ENCODE assay signal across 9 mouse cellular contexts in genomic region chr1:134345075-134345474, GRCm38 (mm10). TPM values are rescaled to one million over a fixed set of nuclear protein-coding genes. Genes with fewer than 3 reads are reported as not detected.
DNase-seq lines count a peak whose midpoint lies in the region; ATAC-seq and TF ChIP-seq lines count a peak whose summit lies in the region.
"Had no signal": no experiment of that assay in that cellular context is flagged by ENCODE, and none has a peak within 500 bp of the region (broad histone marks: within the 10 kb centered on the region; RNA-seq: fewer than 3 reads in every experiment).

No protein-coding gene starts in this region.

- no peaks in the 10 kb centered on the region for H3K27me3 ChIP-seq in forebrain, embryonic 13.5 days
- peaks cover 4% of the 10 kb centered on the region; the same call in 1 of the 2 replicates for H3K27me3 ChIP-seq in intestine, postnatal 0 days (replicated peaks; ENCODE audit: control insufficient read depth, insufficient read depth, low read length)
- 0 out of 2 replicates have a peak, but pooled peaks cover 4% of the 10 kb centered on the region for H3K27me3 ChIP-seq in neural tube, embryonic 13.5 days

- peaks cover 16% of the 10 kb centered on the region for H3K4me1 ChIP-seq in forebrain, embryonic 13.5 days
- no peaks in the 10 kb centered on the region for H3K4me1 ChIP-seq in intestine, postnatal 0 days (replicated peaks; ENCODE audit: control insufficient read depth, insufficient read depth, low read length)
- peaks cover 30% of the 10 kb centered on the region for H3K4me1 ChIP-seq in neural tube, embryonic 13.5 days (replicated peaks)

- no peak overlapping the region for H3K9ac ChIP-seq in forebrain, embryonic 13.5 days
- H3K9ac ChIP-seq in intestine, postnatal 0 days (ENCODE audit: low read depth, low read length), result no peak overlapping the region
- H3K9ac ChIP-seq in neural tube, embryonic 13.5 days, result no peak overlapping the region

- no peak for ATAC-seq in forebrain, embryonic 13.5 days
- ATAC-seq in intestine, postnatal 0 days, result no peak
- no peak for ATAC-seq in neural tube, embryonic 13.5 days (ENCODE audit: low read depth)

- intact Hi-C loops in left cerebral cortex, postnatal 25 days (cut with DNase I), result no loop called here

- 76% methylated on average over 4 of the region's 4 CpGs for WGBS in forebrain, embryonic 13.5 days
- 77% methylated on average over 4 of the region's 4 CpGs for WGBS in intestine, postnatal 0 days
- 73% methylated on average over 4 of the region's 4 CpGs for WGBS in neural tube, embryonic 13.5 days

- H3K36me3 ChIP-seq in forebrain, embryonic 13.5 days (ENCODE audit: poor library complexity, severe bottlenecking), result peaks cover 33% of the 10 kb centered on the region
- H3K36me3 ChIP-seq in intestine, postnatal 0 days (ENCODE audit: control insufficient read depth, insufficient read depth), result peaks cover 20% of the 10 kb centered on the region
- H3K36me3 ChIP-seq in neural tube, embryonic 13.5 days, result peaks cover 34% of the 10 kb centered on the region

- peak overlapping the region; percentile 76 for H3K4me2 ChIP-seq in forebrain, embryonic 13.5 days
- H3K4me2 ChIP-seq in intestine, postnatal 0 days (replicated peaks; ENCODE audit: low read depth), result peak overlapping the region; percentile 84; the same call in 1 of the 2 replicates
- H3K4me2 ChIP-seq in neural tube, embryonic 13.5 days, result peak overlapping the region; percentile 79

- H3K27ac ChIP-seq in forebrain, embryonic 13.5 days, result no peak overlapping the region
- H3K27ac ChIP-seq in intestine, postnatal 0 days (ENCODE audit: low read depth, low read length), result no peak overlapping the region
- peak overlapping the region; percentile 39; the same call in 1 of the 2 replicates for H3K27ac ChIP-seq in neural tube, embryonic 13.5 days (replicated peaks)

- peak; percentile 44 to 86 for DNase-seq in left cerebral cortex, postnatal 25 days (ENCODE audit: low spot score in 2 of 2)
- DNase-seq in left cerebral cortex, adult 18-20 months (ENCODE audit: low spot score in 2 of 2), result no peak
- no peak for DNase-seq in Muller cell, postnatal 12 days (ENCODE audit: inconsistent ontology term)
- DNase-seq in cerebellum, postnatal 4 days (ENCODE audit: low spot score in 2 of 2), result no peak
- DNase-seq in cerebellum, adult 8-10 months, result no peak

- peak overlapping the region; percentile 45 for H3K4me3 ChIP-seq in forebrain, embryonic 13.5 days
- no peak overlapping the region for H3K4me3 ChIP-seq in intestine, postnatal 0 days (ENCODE audit: low read depth, low read length)
- peak overlapping the region; percentile 53 for H3K4me3 ChIP-seq in neural tube, embryonic 13.5 days

- no peaks in the 10 kb centered on the region for H3K9me3 ChIP-seq in forebrain, embryonic 13.5 days (replicated peaks)
- H3K9me3 ChIP-seq in intestine, postnatal 0 days (ENCODE audit: control insufficient read depth), result no peaks in the 10 kb centered on the region
- H3K9me3 ChIP-seq in neural tube, embryonic 13.5 days, result no peaks in the 10 kb centered on the region

- TF ChIP-seq CTCF in intestine, postnatal 0 days (IDR thresholded peaks at IDR 0.05; ENCODE audit: low read depth), result no peak

RNA-seq across cellular contexts. Expression of gene Ppfia4, which starts 12.3 kb away (rescaled TPM):
- total RNA-seq in left cerebral cortex, postnatal 25 days (2021), result 10 to 100 TPM; 43.3 to 49.4 TPM
- total RNA-seq in left cerebral cortex, adult 18-20 months (2021), result 10 to 100 TPM; 44.2 to 45.4 TPM
- polyA plus RNA-seq in forebrain, embryonic 13.5 days (2015; fragmentation: Nextera tagmentation; extraction: Ambion mirVana), result 3.5 and 3.7 TPM in 2 replicates
- polyA plus RNA-seq in intestine, postnatal 0 days (2015; fragmentation: Nextera tagmentation; extraction: Ambion mirVana), result 2.4 and 2.5 TPM in 2 replicates
- 10.9 and 11.7 TPM in 2 replicates for polyA plus RNA-seq in neural tube, embryonic 13.5 days (2015; fragmentation: Nextera tagmentation; extraction: Ambion mirVana)

RNA-seq across cellular contexts. Expression of gene Tmem183a, which starts 16.7 kb away (rescaled TPM):
- 10 to 100 TPM; 67.2 to 72.9 TPM for total RNA-seq in left cerebral cortex, postnatal 25 days (2021)
- 10 to 100 TPM; 65.6 to 69.1 TPM for total RNA-seq in left cerebral cortex, adult 18-20 months (2021)
- 126 and 131 TPM in 2 replicates for polyA plus RNA-seq in forebrain, embryonic 13.5 days (2015; fragmentation: Nextera tagmentation; extraction: Ambion mirVana)
- 59.8 and 60.6 TPM in 2 replicates for polyA plus RNA-seq in intestine, postnatal 0 days (2015; fragmentation: Nextera tagmentation; extraction: Ambion mirVana)
- 105 and 117 TPM in 2 replicates for polyA plus RNA-seq in neural tube, embryonic 13.5 days (2015; fragmentation: Nextera tagmentation; extraction: Ambion mirVana)

RNA-seq across cellular contexts. Expression of gene 4933406M09Rik, which starts 40.7 kb away (rescaled TPM):
- not detected for total RNA-seq in left cerebral cortex, postnatal 25 days (2021)
- not detected for total RNA-seq in left cerebral cortex, adult 18-20 months (2021)
- not detected in 2 replicates for polyA plus RNA-seq in forebrain, embryonic 13.5 days (2015; fragmentation: Nextera tagmentation; extraction: Ambion mirVana)
- polyA plus RNA-seq in intestine, postnatal 0 days (2015; fragmentation: Nextera tagmentation; extraction: Ambion mirVana), result not detected in 2 replicates
- not detected in 2 replicates for polyA plus RNA-seq in neural tube, embryonic 13.5 days (2015; fragmentation: Nextera tagmentation; extraction: Ambion mirVana)
- total RNA-seq: gastrocnemius, postnatal 14 days had no signal

RNA-seq across cellular contexts. Expression of gene Myog, which starts 55.3 kb away (rescaled TPM):
- total RNA-seq in left cerebral cortex, postnatal 25 days (2021), result not detected
- not detected for total RNA-seq in left cerebral cortex, adult 18-20 months (2021)
- not detected in 2 replicates for polyA plus RNA-seq in forebrain, embryonic 13.5 days (2015; fragmentation: Nextera tagmentation; extraction: Ambion mirVana)
- polyA plus RNA-seq in intestine, postnatal 0 days (2015; fragmentation: Nextera tagmentation; extraction: Ambion mirVana), result 0.08 TPM in 1 of 2 replicates, not detected in the other
- polyA plus RNA-seq in neural tube, embryonic 13.5 days (2015; fragmentation: Nextera tagmentation; extraction: Ambion mirVana), result 5.2 and 21.7 TPM in 2 replicates

Comparison
In these comparisons a context has a peak if more than half of its experiments do, and no peak if none do; other contexts are left out.
1. DNase-seq: peak in left cerebral cortex, postnatal 25 days (2 of 2); none in left cerebral cortex, adult 18-20 months (0 of 2), Muller cell, postnatal 12 days (single experiment), cerebellum, postnatal 4 days (0 of 2) and cerebellum, adult 8-10 months (single experiment).
2. Peak in every context shown above with its lines, with median percentiles within 50 percentile points of each other: H3K4me2 ChIP-seq.